In genomic region chr2:7482062-7482461, GRCm38 (mm10) we compare ENCODE assay signal across 19 mouse cellular contexts.
"Had no signal": no experiment of that assay in that cellular context is flagged by ENCODE, and none has a peak within 500 bp of the region (broad histone marks: within the 10 kb centered on the region; RNA-seq: fewer than 3 reads in every experiment).

No protein-coding gene starts in this region.

- H3K4me2 ChIP-seq: limb, embryonic 13.5 days; liver, embryonic 13.5 days; midbrain, embryonic 11.5 days; neural tube, embryonic 13.5 days had no signal

- H3K4me3 ChIP-seq: limb, embryonic 10.5 days; limb, embryonic 13.5 days; liver, embryonic 13.5 days; myocyte; neural tube, embryonic 13.5 days had no signal

- ATAC-seq: inflammation-experienced regulatory T-cells, adult 6 months; intestine, embryonic 16.5 days had no signal

- H3K9me3 ChIP-seq: limb, embryonic 10.5 days; limb, embryonic 13.5 days; liver, embryonic 13.5 days; neural tube, embryonic 13.5 days had no signal

- H3K27me3 ChIP-seq: limb, embryonic 13.5 days; liver, embryonic 13.5 days; neural tube, embryonic 13.5 days had no signal

- H3K36me3 ChIP-seq: limb, embryonic 10.5 days; limb, embryonic 13.5 days; liver, embryonic 13.5 days; neural tube, embryonic 13.5 days had no signal

- DNase-seq: kidney, adult 18-20 months; kidney, postnatal 25 days; liver; liver, embryonic 13.5 days; lung, adult 2 months; lung, postnatal 14 days; lung, postnatal 4 days; midbrain, embryonic 14.5 days; retina, postnatal 1 day; thymus, postnatal 25 days had no signal

- H3K27ac ChIP-seq: kidney, postnatal 0 days; limb, embryonic 10.5 days; limb, embryonic 13.5 days; liver, embryonic 13.5 days; neural tube, embryonic 13.5 days; stomach, postnatal 0 days had no signal

- H3K9ac ChIP-seq: limb, embryonic 13.5 days; liver, embryonic 13.5 days; neural tube, embryonic 13.5 days had no signal

- H3K4me1 ChIP-seq: limb, embryonic 10.5 days; limb, embryonic 13.5 days; liver, embryonic 13.5 days; neural tube, embryonic 13.5 days had no signal
